Mouse (Mus musculus) layer of hippocampus, postnatal 36 days (tissue): ENCODE measurements at regions not wholly inside any gene's neighbourhood (a gene's known extent, or its start where the extent isn't known, plus 50 kb on each side); places are given as distances from the start of the nearest gene placed in this dataset.

Experiments
- DNase-seq, 2 experiments: peaks; one replicate each; pipeline ENCODE4 v3.0.0; 2022

- no peak for DNase-seq
These were observed 71.6 kb upstream of the Sfrp2 start for GRCm38 (mm10) chr3:83694505-83694904.

DNA sequence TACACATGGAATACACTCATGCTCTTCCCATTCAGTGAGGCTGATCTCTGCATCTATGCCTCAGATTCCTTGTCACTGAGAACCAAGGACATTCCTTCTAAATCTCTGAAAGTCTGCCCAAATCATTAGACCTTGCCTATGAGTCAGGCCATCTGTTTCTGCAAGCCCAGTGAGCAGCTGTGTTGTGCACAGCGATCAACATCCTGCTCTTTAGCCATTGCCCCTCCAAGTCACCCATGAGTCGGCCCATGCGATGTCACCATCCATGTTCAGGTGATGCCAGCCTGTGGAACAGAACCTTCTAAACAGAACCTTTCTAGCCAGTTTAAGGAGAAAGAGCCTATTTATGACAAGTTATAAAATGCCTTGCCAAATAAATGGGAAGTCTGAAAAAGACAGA lies 66.4 kb upstream of the Sfrp2 start:
- no peak for DNase-seq

DNA sequence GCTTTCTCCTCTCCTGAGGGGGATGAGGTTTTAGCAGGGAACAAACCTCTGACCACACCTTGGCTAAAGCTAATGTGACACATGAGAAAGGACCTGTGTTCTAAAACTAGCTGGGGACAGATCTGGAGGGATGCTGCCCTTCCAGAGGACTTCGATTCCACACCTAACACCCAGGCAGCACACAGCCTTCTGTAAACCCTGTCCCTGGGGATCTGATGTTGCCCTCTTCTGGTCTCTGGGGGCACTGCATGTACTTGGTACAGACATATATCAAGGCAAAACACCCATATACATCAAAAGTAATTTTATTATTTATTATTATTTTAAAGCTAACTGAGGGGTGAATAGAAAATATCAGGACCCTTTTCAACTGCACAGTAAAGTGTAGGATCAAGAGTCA lies 65.0 kb upstream of the Sfrp2 start:
- peak; percentile 6 to 27 for DNase-seq

GRCm38 (mm10) chr3:83704559-83704958 lies 61.6 kb upstream of the Sfrp2 start:
- no peak for DNase-seq

DNA sequence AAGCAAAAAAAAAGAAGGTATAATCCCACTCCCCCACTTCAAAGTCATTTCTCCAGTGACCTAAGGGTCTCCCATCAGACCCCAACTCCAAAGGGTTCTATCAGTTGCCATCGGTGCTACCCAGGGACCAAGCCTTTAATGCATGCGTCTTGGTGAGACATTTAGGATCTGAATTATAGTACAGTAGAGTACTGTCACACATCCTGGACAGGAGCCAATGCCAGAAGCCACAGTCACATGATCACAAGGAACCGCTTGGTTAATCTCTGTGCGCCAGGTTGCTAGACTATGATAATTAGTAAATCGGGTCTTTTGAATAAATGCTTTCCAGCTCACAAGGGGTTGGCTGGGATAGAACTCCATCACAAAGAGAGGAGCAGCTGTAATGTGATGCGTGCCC lies 60.9 kb upstream of the Sfrp2 start:
- no peak for DNase-seq

DNA sequence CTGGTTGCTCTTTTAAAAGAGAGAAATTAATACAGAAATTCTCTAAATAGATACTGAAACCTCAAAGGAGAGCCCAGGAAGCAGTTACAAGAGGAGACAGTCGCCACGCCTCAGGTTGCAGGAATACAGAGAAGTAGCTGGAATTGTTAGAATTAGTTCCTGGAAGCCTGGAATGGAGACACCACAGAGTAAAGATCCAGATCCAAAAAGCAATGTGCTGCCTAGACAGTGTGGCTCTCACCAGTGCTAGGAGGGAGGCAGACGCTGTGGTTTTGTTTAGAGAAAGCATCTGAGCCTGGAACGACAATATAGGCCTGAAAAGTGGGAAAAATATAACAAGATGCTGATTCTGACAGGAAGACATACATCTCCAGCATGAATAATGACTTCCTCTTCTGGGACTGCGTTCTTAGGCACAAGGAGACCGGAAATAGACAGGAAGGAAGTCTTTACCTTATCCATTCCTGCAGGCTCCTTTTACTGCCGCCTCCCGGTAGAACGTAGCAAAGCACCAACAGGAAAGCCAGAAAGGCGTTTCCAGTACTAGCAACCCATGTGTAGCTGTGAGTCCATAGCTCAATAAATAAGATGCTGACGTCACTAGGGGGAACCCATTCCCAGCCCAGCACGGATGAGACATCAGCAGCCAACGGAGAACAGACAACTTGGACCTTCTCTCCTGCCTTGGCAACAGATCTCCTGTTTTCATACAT lies 59.4 kb upstream of the Sfrp2 start:
- no peak for DNase-seq

DNA sequence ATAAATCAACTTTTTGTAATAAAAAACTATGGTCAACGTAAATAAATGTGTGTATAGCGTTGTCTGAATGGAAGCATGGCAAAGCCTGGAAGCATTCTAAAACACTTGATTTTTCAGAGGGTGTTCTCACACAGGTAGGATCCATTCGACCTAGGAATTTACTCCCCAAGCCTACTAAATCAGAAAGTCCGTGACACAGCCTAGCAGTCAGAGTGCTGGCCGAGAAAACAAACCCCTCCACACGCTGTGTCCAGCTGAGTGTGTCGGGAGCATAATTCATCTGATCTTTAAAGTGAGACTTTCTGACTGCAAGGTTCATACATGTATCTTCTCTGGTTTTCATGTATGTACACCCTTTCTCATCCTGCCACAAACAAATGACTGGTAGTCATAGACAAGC lies 58.8 kb upstream of the Sfrp2 start:
- DNase-seq: no peak

GRCm38 (mm10) chr3:83708973-83709372 lies 57.1 kb upstream of the Sfrp2 start:
- DNase-seq: no peak

GRCm38 (mm10) chr3:83709531-83709930 lies 56.6 kb upstream of the Sfrp2 start:
- no peak for DNase-seq

- DNase-seq: no peak
These were observed 55.1 kb upstream of the Sfrp2 start for GRCm38 (mm10) chr3:83710995-83711541.

DNA sequence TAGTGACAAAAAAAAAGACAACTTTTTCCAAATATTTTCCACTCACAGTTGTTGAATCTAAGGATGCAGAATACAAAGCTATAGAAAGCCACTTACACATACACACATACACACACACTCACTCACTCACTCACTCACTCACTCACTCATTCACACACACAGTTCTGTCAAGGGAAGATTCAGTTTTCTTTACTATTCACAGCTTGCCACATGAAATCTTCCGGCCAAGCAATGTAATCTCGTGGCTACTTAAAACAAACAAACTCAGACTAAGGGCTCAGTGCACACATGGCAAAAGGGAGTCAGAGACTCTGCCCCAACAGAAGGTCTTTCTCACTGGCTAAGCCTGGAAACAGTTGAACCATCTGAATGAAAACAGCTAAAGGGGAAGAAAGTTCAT lies 53.8 kb upstream of the Sfrp2 start:
- no peak for DNase-seq

- DNase-seq: no peak
These were observed 51.5 kb upstream of the Sfrp2 start for GRCm38 (mm10) chr3:83714572-83714971.
